Mouse (Mus musculus): ENCODE measurements around the gene Cd248. TPM values are rescaled to one million over a fixed set of nuclear protein-coding genes. Genes with fewer than 3 reads are reported as not detected.

Gene Cd248
- 41.1 and 45.6 TPM in 2 replicates for polyA plus RNA-seq (2014; fragmentation: Nextera tagmentation; extraction: Ambion mirVana)

GRCm38 (mm10) chr19:5067867-5068569 is at the start of gene Cd248:
Cd248 (plus strand) TSS chr19:5068078.
- ATAC-seq (ENCODE audit: insufficient number of reproducible peaks, low FRiP score, low TSS enrichment, low read depth) (no peak), DNase-seq (ENCODE audit: low spot score) (peak; percentile 79)
- H3K4me1 ChIP-seq (ENCODE audit: control insufficient read depth, insufficient read depth, low read length): peaks cover 47% of the 10 kb centered on the region
- peak within 1 kb of the TSS; percentile 77 for H3K9ac ChIP-seq (ENCODE audit: low read length)
- H3K4me2 ChIP-seq (ENCODE audit: low read depth, severe bottlenecking): peak within 1 kb of the TSS; percentile 99
- WGBS: 1% methylated on average over 51 of the region's 56 CpGs
- no peaks in the 10 kb centered on the region; the same call in 1 of the 2 replicates for H3K36me3 ChIP-seq (ENCODE audit: control insufficient read depth, insufficient read depth, low read length)
- peak within 1 kb of the TSS; percentile 87 for H3K27ac ChIP-seq (replicated peaks; ENCODE audit: low read depth, low read length)
- no peaks in the 10 kb centered on the region for H3K9me3 ChIP-seq (ENCODE audit: control insufficient read depth, low read length)
- 0 out of 2 replicates have a peak, but pooled peaks cover 2% of the 10 kb centered on the region for H3K27me3 ChIP-seq (ENCODE audit: control insufficient read depth, insufficient read depth, low read length)
- H3K4me3 ChIP-seq (ENCODE audit: low read depth, low read length): peak within 1 kb of the TSS; percentile 57

- Histone ChIP-seq H3K36me3 (ENCODE audit: control insufficient read depth, insufficient read depth, low read length) (no peaks in the 10 kb centered on the region), H3K4me2 (ENCODE audit: low read depth, severe bottlenecking) (no peak overlapping the region), H3K27me3 (ENCODE audit: control insufficient read depth, insufficient read depth, low read length) (no peaks in the 10 kb centered on the region), H3K9me3 (ENCODE audit: control insufficient read depth, low read length) (no peaks in the 10 kb centered on the region), H3K9ac (ENCODE audit: low read length) (no peak overlapping the region), H3K4me3 (ENCODE audit: low read depth, low read length) (no peak overlapping the region), H3K4me1 (ENCODE audit: control insufficient read depth, insufficient read depth, low read length) (peaks cover 5% of the 10 kb centered on the region; the same call in 1 of the 2 replicates), H3K27ac (replicated peaks; ENCODE audit: low read depth, low read length) (no peak overlapping the region)
- ATAC-seq (ENCODE audit: insufficient number of reproducible peaks, low FRiP score, low TSS enrichment, low read depth): no peak
- 86% methylated on average over 3 of the region's 3 CpGs for WGBS
- DNase-seq (ENCODE audit: low spot score): no peak
These were observed 49.7 kb upstream of the Cd248 start for GRCm38 (mm10) chr19:5018191-5018590.

- no peak overlapping the region for H3K4me3 ChIP-seq (ENCODE audit: low read depth, low read length)
- ATAC-seq (ENCODE audit: insufficient number of reproducible peaks, low FRiP score, low TSS enrichment, low read depth) (no peak), DNase-seq (ENCODE audit: low spot score) (no peak)
- H3K4me1 ChIP-seq (ENCODE audit: control insufficient read depth, insufficient read depth, low read length): peaks cover 1% of the 10 kb centered on the region; the same call in 1 of the 2 replicates
- no peak overlapping the region for H3K27ac ChIP-seq (replicated peaks; ENCODE audit: low read depth, low read length)
- 90% methylated on average over 2 of the region's 2 CpGs for WGBS
- no peaks in the 10 kb centered on the region for H3K9me3 ChIP-seq (ENCODE audit: control insufficient read depth, low read length)
- no peaks in the 10 kb centered on the region for H3K27me3 ChIP-seq (ENCODE audit: control insufficient read depth, insufficient read depth, low read length)
- H3K9ac ChIP-seq (ENCODE audit: low read length): no peak overlapping the region
- H3K4me2 ChIP-seq (ENCODE audit: low read depth, severe bottlenecking): no peak overlapping the region
- H3K36me3 ChIP-seq (ENCODE audit: control insufficient read depth, insufficient read depth, low read length): no peaks in the 10 kb centered on the region
These were observed 46.5 kb upstream of the Cd248 start for GRCm38 (mm10) chr19:5021416-5021815.

GRCm38 (mm10) chr19:5023621-5024479 is 44.0 kb upstream of the Cd248 start, which contains the start of gene Slc29a2:
Slc29a2 (plus strand) TSS chr19:5023860.
- peak; percentile 97 for ATAC-seq (ENCODE audit: insufficient number of reproducible peaks, low FRiP score, low TSS enrichment, low read depth)

GRCm38 (mm10) chr19:5026111-5026510 is 41.8 kb upstream of the Cd248 start:
- no peaks in the 10 kb centered on the region for H3K27me3 ChIP-seq (ENCODE audit: control insufficient read depth, insufficient read depth, low read length)
- H3K9ac ChIP-seq (ENCODE audit: low read length): no peak overlapping the region
- H3K4me1 ChIP-seq (ENCODE audit: control insufficient read depth, insufficient read depth, low read length): no peaks in the 10 kb centered on the region
- no peak overlapping the region for H3K27ac ChIP-seq (replicated peaks; ENCODE audit: low read depth, low read length)
- no peak overlapping the region for H3K4me3 ChIP-seq (ENCODE audit: low read depth, low read length)
- peaks cover 3% of the 10 kb centered on the region for H3K36me3 ChIP-seq (ENCODE audit: control insufficient read depth, insufficient read depth, low read length)
- DNase-seq (ENCODE audit: low spot score): no peak
- no peak for ATAC-seq (ENCODE audit: insufficient number of reproducible peaks, low FRiP score, low TSS enrichment, low read depth)
- no peaks in the 10 kb centered on the region for H3K9me3 ChIP-seq (ENCODE audit: control insufficient read depth, low read length)
- WGBS: 87% methylated on average over 8 of the region's 8 CpGs
- no peak overlapping the region for H3K4me2 ChIP-seq (ENCODE audit: low read depth, severe bottlenecking)

More at GRCm38 (mm10) chr19:5023621-5024479, 44.0 kb upstream of the Cd248 start, which contains the start of gene Slc29a2:
- Histone ChIP-seq H3K27ac (replicated peaks; ENCODE audit: low read depth, low read length) (peak within 1 kb of the TSS; percentile 48), H3K9me3 (ENCODE audit: control insufficient read depth, low read length) (no peaks in the 10 kb centered on the region), H3K4me2 (ENCODE audit: low read depth, severe bottlenecking) (peak within 1 kb of the TSS; percentile 75), H3K4me3 (ENCODE audit: low read depth, low read length) (peak within 1 kb of the TSS; percentile 54), H3K27me3 (ENCODE audit: control insufficient read depth, insufficient read depth, low read length) (no peaks in the 10 kb centered on the region), H3K9ac (ENCODE audit: low read length) (peak within 1 kb of the TSS; percentile 80), H3K36me3 (ENCODE audit: control insufficient read depth, insufficient read depth, low read length) (no peaks in the 10 kb centered on the region), H3K4me1 (ENCODE audit: control insufficient read depth, insufficient read depth, low read length) (no peaks in the 10 kb centered on the region)
- DNase-seq (ENCODE audit: low spot score): peak; percentile 96
- WGBS: under 1% methylated on average over 62 of the region's 62 CpGs

- no peak overlapping the region for H3K4me2 ChIP-seq (ENCODE audit: low read depth, severe bottlenecking)
- DNase-seq (ENCODE audit: low spot score) (no peak), ATAC-seq (ENCODE audit: insufficient number of reproducible peaks, low FRiP score, low TSS enrichment, low read depth) (no peak)
- no peaks in the 10 kb centered on the region for H3K9me3 ChIP-seq (ENCODE audit: control insufficient read depth, low read length)
- no peak overlapping the region for H3K9ac ChIP-seq (ENCODE audit: low read length)
- 84% methylated on average over 3 of the region's 3 CpGs for WGBS
- no peak overlapping the region for H3K27ac ChIP-seq (replicated peaks; ENCODE audit: low read depth, low read length)
- 0 out of 2 replicates have a peak, but pooled peaks cover 2% of the 10 kb centered on the region for H3K4me1 ChIP-seq (ENCODE audit: control insufficient read depth, insufficient read depth, low read length)
- H3K36me3 ChIP-seq (ENCODE audit: control insufficient read depth, insufficient read depth, low read length): peaks cover 3% of the 10 kb centered on the region
- H3K27me3 ChIP-seq (ENCODE audit: control insufficient read depth, insufficient read depth, low read length): no peaks in the 10 kb centered on the region
- no peak overlapping the region for H3K4me3 ChIP-seq (ENCODE audit: low read depth, low read length)
These were observed 35.2 kb upstream of the Cd248 start for GRCm38 (mm10) chr19:5032686-5033085.

- Histone ChIP-seq H3K36me3 (ENCODE audit: control insufficient read depth, insufficient read depth, low read length) (no peaks in the 10 kb centered on the region), H3K4me3 (ENCODE audit: low read depth, low read length) (no peak overlapping the region), H3K9me3 (ENCODE audit: control insufficient read depth, low read length) (no peaks in the 10 kb centered on the region), H3K27ac (replicated peaks; ENCODE audit: low read depth, low read length) (no peak overlapping the region), H3K4me1 (ENCODE audit: control insufficient read depth, insufficient read depth, low read length) (peaks cover 17% of the 10 kb centered on the region; the same call in 1 of the 2 replicates), H3K4me2 (ENCODE audit: low read depth, severe bottlenecking) (no peak overlapping the region), H3K27me3 (ENCODE audit: control insufficient read depth, insufficient read depth, low read length) (no peaks in the 10 kb centered on the region), H3K9ac (ENCODE audit: low read length) (no peak overlapping the region)
- DNase-seq (ENCODE audit: low spot score): no peak
- ATAC-seq (ENCODE audit: insufficient number of reproducible peaks, low FRiP score, low TSS enrichment, low read depth): no peak
- WGBS: 82% methylated on average over 4 of the region's 4 CpGs
These were observed 31.3 kb upstream of the Cd248 start for GRCm38 (mm10) chr19:5036577-5036976.
